Mouse (Mus musculus) left cerebral cortex, postnatal 36 days (tissue): ENCODE results near the gene Psmb4. TPM values are rescaled to one million over a fixed set of nuclear protein-coding genes. Genes with fewer than 3 reads are reported as not detected.
"Not testable (repeated sequence)": the region's sequence is repeated elsewhere in the genome, so short reads cannot be mapped to it uniquely, and the experiment has no call there.

Experiments used
- DNase-seq, 2 experiments: peaks; one replicate each; pipeline ENCODE4 v3.0.0; 2021 to 2022; ENCODE audit warnings: low spot score in 2 of 2, mixed read lengths in 1 of 2
- intact Hi-C: fragments of 180-260 bp; cut with DNase I; formaldehyde crosslinking; loops from one replicate; pipeline ENCODE4 v1.15.1; 2025
- total RNA-seq, 2 experiments: library from RNA; stranded (reverse); gene quantifications; 2 replicates each; pipeline ENCODE4 v1.2.3; 2021

The Psmb4 gene
- total RNA-seq = 100 to 1,000 TPM; 267 TPM

DNA sequence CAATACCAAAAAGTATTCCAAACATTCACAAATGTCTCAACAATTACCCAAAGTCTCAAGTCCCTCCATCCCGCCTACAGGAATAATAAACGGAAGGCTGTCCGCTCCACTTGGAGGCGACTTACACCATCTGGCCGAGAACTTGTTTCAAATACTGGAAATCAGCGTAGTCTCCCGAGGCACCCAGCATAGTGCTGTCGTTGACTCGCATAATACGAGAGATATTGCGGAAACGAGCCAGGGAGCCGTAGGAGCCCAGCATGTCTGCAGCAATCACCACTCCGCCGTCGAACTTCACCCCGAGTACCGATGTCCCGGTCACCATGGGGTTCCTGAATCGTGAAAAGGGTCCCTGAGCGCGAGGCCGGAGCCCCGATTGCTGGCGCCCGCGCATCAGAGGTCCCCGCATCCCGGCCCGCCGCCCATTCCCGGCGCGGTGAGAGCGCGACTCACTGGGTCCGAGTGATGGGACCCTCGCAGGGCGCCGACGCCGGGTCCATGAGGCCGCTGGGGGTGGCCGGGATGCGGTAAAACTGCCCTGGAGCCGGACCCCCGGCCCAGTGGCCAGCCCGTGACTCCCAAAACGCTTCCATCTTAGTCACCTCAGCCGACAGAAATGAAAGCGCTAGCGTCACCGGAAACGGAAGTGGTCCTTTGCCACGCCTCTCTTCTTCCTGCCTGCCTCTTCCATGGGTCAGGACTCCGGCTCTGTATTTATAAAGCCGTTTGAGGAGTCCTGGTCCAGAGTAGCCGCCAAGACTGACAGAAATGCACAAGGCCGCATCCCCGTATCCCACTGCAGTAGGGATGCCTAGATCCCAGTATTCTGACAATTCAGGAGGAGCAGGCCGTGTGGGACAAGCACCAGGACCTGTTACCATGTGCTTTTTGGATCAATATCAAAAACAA is at the start of gene Psmb4:
Gene Psmb4, minus strand, starts transcription at position 646 of the 909 bp plus-strand sequence.
- intact Hi-C loops = no loop called here
- peak; percentile 85 to 87 for DNase-seq

DNA sequence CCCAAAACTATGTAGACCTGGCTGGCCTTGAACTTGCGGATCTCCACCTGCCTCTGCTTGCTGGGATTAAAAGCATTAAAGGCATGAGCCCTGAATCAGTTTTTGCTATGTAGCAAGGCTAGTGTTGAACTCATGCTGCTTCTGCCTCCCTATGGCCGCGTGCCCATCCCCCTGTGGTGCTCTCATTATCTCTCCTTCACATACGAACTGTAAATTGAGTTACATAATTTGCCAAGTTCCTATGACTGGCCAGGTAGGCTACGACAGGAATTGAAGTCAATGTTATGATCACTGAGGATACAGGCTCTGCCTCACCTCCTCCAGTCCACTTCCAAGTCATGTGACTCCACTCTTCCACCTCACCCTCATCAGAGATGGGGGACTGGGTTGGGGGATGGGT is 49.4 kb upstream of the Psmb4 start:
- intact Hi-C loops = loop anchor here (5.0 kb wide), 1 partner anchor 239 kb away; no protein-coding TSS in a partner anchor
- DNase-seq = not testable (repeated sequence)

DNA sequence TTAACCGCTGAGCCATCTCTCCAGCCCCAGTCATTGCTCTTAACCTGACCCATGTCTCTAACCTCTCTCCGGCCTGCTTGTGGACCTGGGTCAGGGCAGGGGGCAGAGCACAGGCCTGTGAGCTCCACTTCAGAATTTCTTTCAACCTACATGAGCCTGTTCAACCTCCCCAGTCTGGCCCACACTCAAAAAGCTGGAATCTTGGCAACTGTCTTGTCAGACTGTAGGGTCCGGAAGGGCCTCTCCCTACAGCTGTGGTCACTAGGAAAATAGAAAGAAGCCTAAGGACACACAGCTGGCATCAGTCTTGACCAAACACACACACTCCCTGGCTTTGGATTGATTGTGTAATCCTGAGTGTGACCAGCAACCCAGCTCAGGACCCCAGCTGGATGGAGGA is 48.6 kb upstream of the Psmb4 start:
- intact Hi-C loops = loop anchor here (5.0 kb wide), 1 partner anchor 238 kb away; no protein-coding TSS in a partner anchor
- DNase-seq = not testable (repeated sequence)

DNA sequence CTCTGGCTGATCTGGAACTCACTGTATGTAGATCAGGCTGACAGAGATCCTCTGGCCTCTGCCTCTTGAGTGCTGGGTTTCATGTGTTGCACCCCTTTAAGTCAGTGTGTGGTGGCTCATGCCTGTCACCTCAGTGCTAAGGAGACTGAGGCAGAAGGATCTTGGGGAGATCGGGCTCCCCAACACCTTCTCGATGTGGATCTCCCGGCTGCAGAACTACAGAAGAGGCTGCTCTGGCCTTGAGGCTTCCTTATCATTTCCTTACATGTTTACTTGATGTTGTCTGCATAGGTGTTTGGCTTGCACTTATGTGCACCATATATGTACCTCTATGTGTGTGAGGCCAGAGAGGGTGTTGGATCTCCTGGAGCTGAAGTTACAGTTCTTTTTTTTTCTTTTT is 47.8 kb upstream of the Psmb4 start:
- DNase-seq, intact Hi-C loops: not testable (repeated sequence)

DNA sequence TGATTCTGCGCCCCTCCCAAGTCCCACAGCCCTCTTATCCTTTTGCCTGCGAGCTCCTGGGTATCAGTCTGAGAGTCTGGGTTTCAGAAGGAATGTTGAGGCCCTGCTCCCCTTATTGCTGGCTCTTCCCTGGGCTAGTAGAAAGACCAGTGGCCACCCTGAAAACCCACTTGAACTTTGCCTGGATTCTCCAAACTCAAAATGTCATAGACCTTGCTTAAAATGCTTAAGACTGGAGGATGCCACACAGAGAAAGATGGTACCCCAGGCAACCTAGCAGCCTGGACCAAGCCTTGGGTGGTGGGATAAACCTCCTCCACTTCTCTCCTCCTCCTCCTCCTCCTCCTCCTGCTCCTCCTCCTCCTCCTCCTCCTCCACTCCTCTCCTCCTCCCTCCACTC is 46.8 kb upstream of the Psmb4 start:
- intact Hi-C loops, DNase-seq: not testable (repeated sequence)

DNA sequence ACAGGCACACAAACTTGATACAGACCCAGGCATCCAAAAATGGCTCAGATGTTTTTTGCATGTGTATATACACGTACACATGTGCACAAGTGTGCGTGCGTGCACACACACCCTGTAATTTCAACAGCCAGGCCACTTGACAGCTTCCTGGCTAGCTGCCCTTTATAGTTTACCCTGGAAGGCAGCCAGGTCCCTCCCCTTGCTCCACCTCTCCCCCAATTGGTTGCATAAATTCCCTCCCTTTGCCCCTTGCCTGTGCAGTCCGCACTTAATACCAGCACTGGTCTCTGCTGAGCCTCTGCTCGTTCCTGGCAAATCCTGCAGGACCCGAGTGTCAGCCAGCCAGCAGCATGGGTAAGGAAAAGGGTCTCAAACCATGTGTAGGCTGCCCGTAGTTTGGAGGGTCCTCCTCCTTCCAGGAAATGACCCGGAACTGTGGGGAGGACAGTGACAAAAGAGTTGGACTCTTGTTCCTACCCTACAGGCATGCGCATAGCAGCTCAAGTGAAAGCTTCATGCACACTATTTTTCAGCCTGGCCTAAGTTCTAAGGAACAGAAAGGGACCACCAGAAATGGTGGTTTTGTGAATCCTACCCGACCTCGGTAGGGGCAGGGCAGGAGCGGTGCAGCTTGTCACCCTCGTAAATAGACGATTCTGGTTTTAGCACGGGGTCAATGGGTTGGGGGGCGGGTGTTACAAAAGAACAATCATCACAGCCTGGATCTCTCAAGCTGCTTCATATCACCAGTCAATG is 46.2 kb upstream of the Psmb4 start, which contains the start of gene Selenbp1:
Gene Selenbp1, plus strand, starts transcription at position 248 of the 756 bp plus-strand sequence.
- intact Hi-C loops = no loop called here
- peak; percentile 39 to 55 for DNase-seq

DNA sequence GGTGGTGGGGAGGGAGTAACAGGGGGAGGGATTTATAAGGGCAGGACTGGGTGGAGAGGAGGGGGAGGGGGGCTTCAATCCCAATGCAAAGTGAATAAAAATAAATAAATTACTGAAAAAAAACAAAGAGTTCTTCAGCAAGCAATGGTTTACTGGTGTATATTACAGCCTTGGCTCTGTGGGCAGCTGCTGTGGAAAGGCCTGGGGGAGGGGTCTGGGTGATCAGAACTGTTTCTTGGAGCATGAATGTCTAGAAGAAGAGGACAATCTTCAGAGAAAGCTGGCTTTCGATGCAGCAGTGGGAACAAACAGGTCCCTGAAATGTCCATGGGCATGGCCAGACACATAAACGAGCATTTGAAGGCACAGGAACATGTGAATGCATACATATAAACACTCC is 45.5 kb upstream of the Psmb4 start:
- DNase-seq, intact Hi-C loops: not testable (repeated sequence)

DNA sequence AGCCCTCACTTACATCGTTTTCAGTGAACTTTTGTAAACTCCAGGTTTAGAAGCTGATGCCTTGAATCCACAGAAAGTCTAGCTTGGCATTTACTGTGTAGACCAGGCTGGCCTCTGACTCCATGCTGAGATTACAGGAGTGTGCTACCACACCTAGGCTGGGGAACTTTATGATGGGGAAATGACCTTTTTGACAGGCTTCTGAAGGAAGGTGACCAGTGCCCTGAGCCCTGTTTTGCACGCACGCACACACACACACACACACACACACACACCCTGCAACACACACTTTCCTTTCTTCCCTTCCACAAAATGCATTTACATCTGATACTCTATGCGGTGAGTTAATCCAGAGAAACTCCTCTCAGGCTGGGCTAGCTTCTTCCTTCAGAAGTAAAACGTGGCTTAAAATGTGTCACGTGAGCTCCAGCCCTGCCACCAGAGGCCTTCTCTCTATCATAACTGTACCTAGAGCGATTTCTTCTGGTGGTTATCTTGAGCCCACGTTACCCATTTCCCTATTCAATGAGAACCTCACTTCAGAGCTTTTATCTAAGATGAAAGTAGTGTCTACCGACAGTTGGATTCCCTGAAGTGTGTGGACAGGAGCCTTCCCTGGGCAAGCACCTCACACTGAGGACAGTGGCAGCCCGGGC is 44.8 kb upstream of the Psmb4 start:
- DNase-seq, intact Hi-C loops: not testable (repeated sequence)

DNA sequence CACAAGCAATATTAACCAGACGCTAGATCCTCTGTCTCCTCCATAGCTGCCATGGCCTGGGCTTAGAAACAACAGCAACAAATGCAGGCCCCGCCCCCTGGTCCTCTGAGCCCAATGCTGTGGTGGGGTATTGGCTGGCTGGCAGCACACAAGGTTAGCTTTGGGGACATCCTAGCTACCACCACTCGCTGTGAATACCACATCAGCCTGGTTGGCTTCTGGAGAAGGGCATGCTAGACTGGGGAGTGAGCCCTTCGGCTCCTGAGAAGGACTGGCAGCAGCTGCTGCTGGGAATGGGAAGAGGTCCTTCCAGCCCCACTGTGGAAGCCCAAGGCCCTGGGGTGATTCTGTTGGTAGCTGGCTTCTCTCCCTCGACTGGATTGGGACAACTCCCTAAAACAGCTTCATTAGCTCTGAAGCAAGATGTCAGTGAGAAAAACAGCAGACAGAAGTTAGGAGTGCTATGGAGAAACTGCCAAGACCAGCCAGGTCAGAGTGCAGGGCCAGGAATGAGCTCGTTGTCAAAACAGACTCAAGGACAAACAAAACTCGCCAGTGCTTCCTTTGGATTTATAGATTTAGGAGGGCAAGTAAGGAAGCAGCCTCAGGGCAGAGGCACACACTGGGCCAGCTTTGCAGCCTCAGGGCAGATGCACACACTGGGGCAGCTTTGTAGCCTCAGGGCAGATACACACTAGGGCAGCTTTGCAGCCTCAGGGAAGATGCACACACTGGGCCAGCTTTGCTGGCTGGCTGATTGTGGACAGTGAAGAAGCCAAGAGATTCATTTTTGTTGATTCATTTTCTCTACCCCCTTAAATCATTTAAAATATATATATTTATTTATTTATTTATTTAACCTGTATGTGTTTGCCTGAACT is 43.9 kb upstream of the Psmb4 start:
- intact Hi-C loops, DNase-seq: not testable (repeated sequence)

DNA sequence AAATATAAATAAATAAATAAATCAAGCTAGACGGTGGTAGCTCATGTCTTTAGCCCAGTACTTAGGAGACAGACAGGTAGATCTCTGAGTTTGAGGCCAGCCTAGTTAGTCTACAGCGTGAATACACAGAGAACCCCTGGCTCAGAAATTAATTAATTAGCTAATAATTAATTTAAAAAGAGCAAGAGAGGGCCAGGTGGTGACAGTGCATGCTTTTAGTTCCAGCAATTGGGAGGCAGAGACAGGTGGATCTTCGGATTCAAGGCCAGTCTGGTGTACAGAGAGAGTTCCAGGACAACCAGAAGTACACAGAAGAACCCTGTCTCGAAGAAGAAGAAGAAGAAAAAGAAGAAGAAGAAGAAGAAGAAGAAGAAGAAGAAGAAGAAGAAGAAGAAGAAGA is 42.2 kb upstream of the Psmb4 start:
- intact Hi-C loops, DNase-seq: not testable (repeated sequence)

DNA sequence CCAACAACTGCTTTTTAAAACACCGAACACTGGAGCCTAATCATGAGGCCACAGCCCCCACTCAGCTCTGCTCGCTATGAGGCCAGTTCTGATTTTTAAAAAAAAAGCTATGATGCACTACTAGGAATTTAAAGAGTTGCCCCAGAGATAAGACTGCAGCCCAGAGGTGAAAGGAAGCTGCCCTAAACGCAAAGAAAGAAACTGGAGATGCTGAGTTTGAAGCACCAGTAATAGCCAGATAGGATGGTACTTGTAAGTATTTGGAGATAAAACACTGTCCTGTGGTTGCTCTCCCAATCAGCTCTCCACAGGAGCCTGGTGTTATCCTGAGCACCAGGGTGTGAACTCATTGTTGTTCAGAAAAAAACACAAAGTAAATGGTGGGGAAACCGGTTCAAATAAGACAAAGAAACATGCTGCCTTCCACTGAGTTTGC is 39.6 kb upstream of the Psmb4 start:
- intact Hi-C loops, DNase-seq: not testable (repeated sequence)

DNA sequence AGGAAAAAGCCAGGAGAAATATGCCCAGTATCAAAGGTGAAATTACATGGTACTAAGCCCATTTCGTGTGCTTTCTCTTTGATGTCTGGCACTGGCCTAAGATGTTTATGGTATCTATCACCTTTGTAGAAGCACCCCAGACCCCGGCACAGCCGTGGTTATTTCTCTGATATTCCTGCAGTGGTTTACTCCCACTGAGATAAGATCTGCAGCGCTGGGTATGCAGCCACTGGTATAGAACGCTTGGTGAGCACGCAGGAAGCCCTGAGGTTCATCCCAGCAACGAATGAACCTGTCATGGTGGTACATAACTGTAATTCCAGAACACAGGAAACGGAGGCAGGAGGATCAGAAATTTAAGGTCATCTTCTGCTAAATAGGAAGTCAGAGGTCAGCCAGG is 37.9 kb upstream of the Psmb4 start:
- no peak for DNase-seq

DNA sequence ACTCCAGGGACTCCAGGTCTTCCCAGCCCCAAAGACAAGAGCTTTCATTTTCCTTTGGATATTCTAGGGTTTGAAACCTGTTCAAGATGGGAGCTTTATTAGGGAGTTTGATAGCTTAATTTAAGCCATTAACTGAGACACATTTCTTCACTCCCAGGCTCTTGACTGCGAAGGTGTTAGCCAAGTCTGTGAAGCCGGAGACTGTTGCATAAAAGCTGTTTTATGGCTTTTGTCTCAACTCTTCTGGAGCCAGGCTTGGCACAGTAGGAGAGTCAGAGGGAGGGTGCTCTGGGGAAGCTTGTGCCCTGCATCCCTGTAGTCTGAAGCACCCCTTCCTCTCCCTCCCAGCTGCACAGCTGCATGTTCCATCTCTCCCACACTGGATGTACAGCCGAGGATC is 35.6 kb upstream of the Psmb4 start:
- no peak for DNase-seq
- intact Hi-C loops = no loop called here

More for the DNA sequence above, 37.9 kb upstream of the Psmb4 start:
- intact Hi-C loops = no loop called here

DNA sequence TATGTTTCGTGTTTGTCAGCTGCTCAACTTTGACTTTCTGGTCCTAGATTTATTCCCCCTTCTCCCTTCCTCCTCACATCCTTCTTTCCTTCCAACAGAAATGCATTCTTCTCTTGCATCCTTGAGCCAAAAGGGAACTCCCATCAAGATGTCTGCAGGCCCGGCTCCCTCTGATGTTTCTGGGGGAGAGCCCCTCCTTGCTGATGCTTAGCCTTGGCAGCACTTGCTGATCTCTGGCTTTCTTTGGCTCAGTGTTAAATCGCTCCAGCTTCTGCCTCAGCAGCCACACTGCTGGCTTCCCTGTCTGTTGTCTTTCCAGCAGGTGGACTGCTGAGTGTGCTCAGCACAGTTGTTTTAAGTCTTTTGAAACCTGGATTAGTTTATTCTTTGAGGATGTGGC is 34.3 kb upstream of the Psmb4 start:
- no peak for DNase-seq
- intact Hi-C loops = no loop called here

DNA sequence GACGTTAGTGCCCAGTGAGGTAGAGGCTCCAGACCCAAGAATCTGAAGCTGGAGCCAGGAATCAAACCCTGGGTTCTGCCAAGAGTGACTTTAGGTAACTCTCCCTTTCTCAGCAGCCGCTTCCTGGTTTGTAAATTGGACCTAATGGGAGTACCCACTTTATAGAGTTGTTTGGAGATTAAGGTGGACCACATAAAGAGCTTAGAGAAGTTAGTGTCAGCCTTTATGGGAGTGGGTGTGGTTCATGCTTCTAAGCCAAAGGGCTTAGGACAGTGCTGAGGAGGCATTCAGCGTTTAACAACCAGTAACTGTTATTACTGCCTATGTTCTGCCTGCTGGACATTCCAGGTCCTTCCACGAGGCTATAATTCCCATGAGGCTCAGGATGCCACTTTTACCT is 32.1 kb upstream of the Psmb4 start:
- no peak for DNase-seq
- intact Hi-C loops = no loop called here

DNA sequence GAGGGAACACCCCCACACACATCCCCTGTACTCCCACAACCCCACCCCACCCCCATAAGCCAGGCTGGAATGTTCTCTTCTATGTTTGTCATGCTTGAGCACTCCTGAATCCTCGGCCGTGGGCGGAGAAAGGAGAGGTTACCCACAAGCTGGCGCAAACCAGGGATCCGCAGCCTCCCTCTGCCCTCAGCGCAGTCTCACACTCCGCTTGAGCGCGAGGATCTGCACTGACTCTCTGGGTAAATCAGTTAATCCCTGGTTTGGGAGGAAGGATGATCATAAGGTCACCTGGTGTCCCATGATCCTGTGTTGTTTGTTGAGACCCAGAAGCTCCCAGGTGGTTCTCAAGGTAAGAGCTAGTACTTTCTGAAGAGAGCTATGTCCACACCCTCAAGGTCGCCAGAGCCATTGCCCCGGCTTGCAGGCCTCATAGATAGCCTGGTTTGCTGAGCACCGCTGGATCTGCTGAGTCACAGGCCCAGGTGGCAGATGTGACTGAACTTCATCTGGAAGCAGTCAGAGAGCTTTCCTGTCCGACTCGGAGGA is 31.1 kb upstream of the Psmb4 start:
- no peak for DNase-seq
- intact Hi-C loops = no loop called here

DNA sequence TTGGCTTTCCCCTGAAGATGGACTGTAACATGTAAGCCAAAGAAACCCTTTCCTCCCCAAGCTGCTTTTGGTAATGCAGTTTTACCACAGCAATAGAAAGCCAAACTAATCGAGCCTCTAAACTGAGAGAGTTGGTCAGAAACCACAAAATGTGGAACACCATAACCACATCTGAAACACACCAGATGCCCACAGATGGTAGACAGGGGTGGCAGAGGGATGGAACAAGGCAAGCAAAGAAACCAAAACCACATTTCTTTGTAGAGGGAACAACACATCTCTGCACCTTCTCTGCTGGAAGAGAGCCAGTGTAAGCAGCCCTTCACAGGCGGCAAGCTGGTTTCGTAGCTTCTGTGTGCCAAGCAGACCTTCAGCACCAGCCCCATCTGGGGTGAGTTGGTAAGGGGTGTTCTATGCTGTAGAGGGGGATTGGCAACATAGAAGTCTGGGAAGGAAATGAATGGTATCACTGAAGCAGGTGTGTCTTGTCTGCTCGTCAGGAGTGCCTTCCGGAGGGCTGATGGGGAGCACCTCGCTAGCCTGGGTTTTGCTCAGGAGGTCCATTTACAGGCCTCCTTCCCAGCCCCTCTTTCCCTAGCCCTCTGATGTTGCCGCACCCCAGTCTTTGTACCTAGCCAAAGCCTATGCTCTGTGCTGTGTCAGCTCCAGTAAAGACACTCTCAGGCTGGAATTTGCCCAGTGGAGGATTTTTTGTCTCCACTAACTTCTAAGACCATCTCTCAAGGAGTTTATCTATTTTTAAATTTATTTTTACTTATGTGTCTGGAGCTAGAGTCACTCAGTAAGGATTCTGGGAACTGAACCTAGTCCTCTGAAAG is 29.4 kb upstream of the Psmb4 start:
- no peak for DNase-seq
- intact Hi-C loops = no loop called here

DNA sequence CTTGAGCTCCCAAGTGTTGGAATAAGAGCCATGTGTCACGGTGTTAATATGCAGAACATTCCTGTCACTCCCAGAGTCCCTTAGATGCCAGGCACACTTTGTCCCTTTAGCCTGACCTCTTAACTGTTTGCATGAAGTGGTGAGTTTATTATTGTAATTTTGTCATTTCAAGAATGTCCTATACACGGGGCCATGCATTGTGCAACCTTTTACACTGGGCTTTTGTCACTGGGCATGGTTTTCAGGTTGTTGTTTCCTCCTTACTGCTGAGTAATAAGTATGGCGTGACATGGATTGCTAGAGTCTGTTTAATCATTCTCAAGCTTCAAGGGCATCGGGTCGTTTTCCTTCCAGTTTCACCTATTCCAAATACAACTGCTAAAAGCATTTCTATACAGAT is 27.0 kb upstream of the Psmb4 start:
- DNase-seq = no peak
- intact Hi-C loops = no loop called here
